Comparison of ENCODE assay signal across 21 mouse cellular contexts in the genomic region with DNA sequence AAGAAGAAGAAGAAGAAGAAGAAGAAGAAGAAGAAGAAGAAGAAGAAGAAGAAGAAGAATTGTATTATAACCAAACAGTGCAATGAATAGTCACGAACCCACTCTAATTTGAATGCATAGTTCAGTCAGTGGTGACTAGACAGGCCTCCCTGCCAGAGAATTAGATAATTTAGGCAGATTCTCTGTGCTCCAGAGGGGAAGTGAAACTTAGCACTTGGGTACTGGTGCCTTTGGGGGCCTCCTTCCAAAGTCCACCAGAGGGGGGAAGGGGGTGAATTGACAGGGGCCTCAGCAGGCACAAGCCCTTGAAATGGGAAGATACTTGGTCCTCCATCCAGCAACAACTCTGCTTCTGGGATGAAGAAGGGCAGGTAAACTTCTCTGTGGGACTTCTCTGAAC.
"Had no signal": no experiment of that assay in that cellular context is flagged by ENCODE, and none has a peak within 500 bp of the region (broad histone marks: within the 10 kb centered on the region; RNA-seq: fewer than 3 reads in every experiment).

No protein-coding gene starts in this region.

- H3K36me3 ChIP-seq: limb, embryonic 10.5 days; limb, embryonic 13.5 days; liver, embryonic 12.5 days; liver, embryonic 15.5 days; lung, embryonic 15.5 days; midbrain, embryonic 12.5 days; midbrain, embryonic 15.5 days; neural tube, embryonic 13.5 days had no signal

- H3K27me3 ChIP-seq: limb, embryonic 13.5 days; liver, embryonic 12.5 days; liver, embryonic 15.5 days; lung, embryonic 15.5 days; midbrain, embryonic 12.5 days; midbrain, embryonic 15.5 days; neural tube, embryonic 13.5 days had no signal

- ATAC-seq: intestine, postnatal 0 days; liver, embryonic 12.5 days; midbrain, embryonic 15.5 days had no signal

- H3K9me3 ChIP-seq: limb, embryonic 10.5 days; limb, embryonic 13.5 days; liver, embryonic 12.5 days; liver, embryonic 15.5 days; lung, embryonic 15.5 days; midbrain, embryonic 12.5 days; midbrain, embryonic 15.5 days; neural tube, embryonic 13.5 days had no signal

- H3K9ac ChIP-seq: limb, embryonic 13.5 days; liver, embryonic 12.5 days; liver, embryonic 15.5 days; lung, embryonic 15.5 days; midbrain, embryonic 12.5 days; midbrain, embryonic 15.5 days; neural tube, embryonic 13.5 days had no signal

- H3K4me3 ChIP-seq: layer of hippocampus, adult 2 months; limb, embryonic 10.5 days; limb, embryonic 13.5 days; liver, embryonic 12.5 days; liver, embryonic 15.5 days; lung, embryonic 15.5 days; midbrain, embryonic 12.5 days; midbrain, embryonic 15.5 days; myocyte; neural tube, embryonic 13.5 days had no signal

- H3K4me1 ChIP-seq: liver, embryonic 12.5 days; liver, embryonic 15.5 days; midbrain, embryonic 15.5 days; neural tube, embryonic 13.5 days had no signal

- H3K4me2 ChIP-seq: limb, embryonic 13.5 days; liver, embryonic 12.5 days; liver, embryonic 15.5 days; lung, embryonic 15.5 days; midbrain, embryonic 12.5 days; midbrain, embryonic 15.5 days; neural tube, embryonic 13.5 days had no signal

- DNase-seq: kidney, adult 2 months; kidney, postnatal 25 days; layer of hippocampus, adult 9-11 months; liver; lung, adult 18-20 months; lung, postnatal 10 days; lung, postnatal 36 days; thymus, postnatal 25 days had no signal

- H3K27ac ChIP-seq: kidney, postnatal 0 days; layer of hippocampus, adult 2 months; limb, embryonic 10.5 days; limb, embryonic 13.5 days; liver, embryonic 12.5 days; liver, embryonic 15.5 days; lung, embryonic 15.5 days; midbrain, embryonic 12.5 days; midbrain, embryonic 15.5 days; neural tube, embryonic 13.5 days; stomach, postnatal 0 days had no signal
